Comparison of ENCODE assay signal across 8 mouse cellular contexts in the genomic region with DNA sequence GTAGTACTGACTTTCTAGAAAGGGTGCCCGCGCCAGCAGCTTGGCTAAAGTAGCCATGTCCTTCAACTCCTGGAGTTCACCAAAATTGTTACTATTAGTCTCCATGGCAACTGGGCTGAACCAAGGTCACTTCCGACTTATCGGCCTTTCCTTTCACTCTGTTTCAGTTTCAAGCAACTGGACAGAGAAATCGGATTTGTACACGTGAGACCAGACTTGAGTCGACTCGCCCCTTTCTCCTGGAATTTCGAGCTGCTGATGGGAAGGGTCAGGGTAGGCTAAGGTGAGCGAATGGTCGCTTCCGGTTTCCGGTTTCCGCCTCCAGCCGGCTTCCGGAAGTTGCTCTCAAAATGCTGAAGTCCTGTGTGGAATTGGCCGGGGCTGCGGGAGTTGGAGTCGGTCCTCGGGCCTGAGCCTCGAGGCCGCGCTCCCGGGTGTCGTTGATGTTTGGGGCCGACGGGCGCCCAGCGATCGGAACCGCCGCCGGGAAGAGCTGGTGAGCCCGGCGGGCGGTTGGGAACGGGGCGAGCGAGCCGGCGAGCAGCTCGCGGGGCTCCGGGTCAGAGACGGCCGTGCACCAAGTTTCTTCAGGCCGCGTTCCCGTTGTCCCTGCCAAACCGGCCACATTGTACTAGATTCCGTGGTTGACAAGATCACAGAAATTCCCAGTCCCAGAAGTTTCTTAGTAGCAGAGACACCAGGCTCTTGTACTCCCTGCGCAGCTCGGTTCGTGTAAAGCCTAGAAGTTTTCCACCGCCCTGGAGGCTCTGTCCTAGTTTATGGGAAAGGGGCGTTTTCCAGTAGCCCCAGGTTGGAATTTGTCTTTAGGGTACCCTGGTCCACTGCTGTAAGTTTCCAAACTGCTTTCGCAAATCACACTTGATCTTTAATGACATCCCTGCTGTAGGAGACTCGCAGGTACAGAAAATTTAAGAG. TPM values are rescaled to one million over a fixed set of nuclear protein-coding genes. Genes with fewer than 3 reads are reported as not detected.
DNase-seq lines count a peak whose midpoint lies in the region; ATAC-seq and TF ChIP-seq lines count a peak whose summit lies in the region.

A gene (minus strand): TSS at position 285 of the 936 bp plus-strand sequence.
A gene (plus strand): TSS at position 328 of the 936 bp plus-strand sequence.

- 0 out of 2 replicates have a peak, but pooled peaks cover 3% of the 10 kb centered on the region for H3K4me1 ChIP-seq in heart, embryonic 11.5 days (ENCODE audit: control insufficient read depth, insufficient read depth, low read length)
- peaks cover 11% of the 10 kb centered on the region; the same call in 1 of the 2 replicates for H3K4me1 ChIP-seq in kidney, embryonic 16.5 days (ENCODE audit: insufficient read depth, low read length)
- peaks cover 6% of the 10 kb centered on the region; the same call in 1 of the 2 replicates for H3K4me1 ChIP-seq in liver, embryonic 11.5 days (replicated peaks; ENCODE audit: control insufficient read depth, insufficient read depth, low read length)
- H3K4me1 ChIP-seq in stomach, embryonic 14.5 days (ENCODE audit: control insufficient read depth, insufficient read depth, low read length), result no peaks in the 10 kb centered on the region

- no peak for TF ChIP-seq CTCF in C2C12 (IDR thresholded peaks at IDR 0.05; ENCODE audit: control insufficient read depth, insufficient read depth, insufficient read length)

- no peaks in the 10 kb centered on the region for H3K9me3 ChIP-seq in heart, embryonic 11.5 days (replicated peaks; ENCODE audit: control insufficient read depth, low read length)
- no peaks in the 10 kb centered on the region for H3K9me3 ChIP-seq in kidney, embryonic 16.5 days (ENCODE audit: low read length)
- no peaks in the 10 kb centered on the region for H3K9me3 ChIP-seq in liver, embryonic 11.5 days (ENCODE audit: control insufficient read depth, low read length)
- H3K9me3 ChIP-seq in stomach, embryonic 14.5 days (ENCODE audit: control insufficient read depth, low read depth, low read length), result no peaks in the 10 kb centered on the region

- peak; percentile 98 for ATAC-seq in erythroblast, adult 5-6 weeks (replicated peaks; ENCODE audit: low FRiP score, poor library complexity, severe bottlenecking)
- peak; percentile 84 for ATAC-seq in heart, embryonic 11.5 days (replicated peaks; ENCODE audit: insufficient number of reproducible peaks, low FRiP score, low TSS enrichment)
- ATAC-seq in kidney, embryonic 16.5 days (ENCODE audit: low FRiP score, low TSS enrichment), result peak; percentile 91
- ATAC-seq in liver, embryonic 11.5 days (replicated peaks; ENCODE audit: low FRiP score), result peak; percentile 89
- peak; percentile 89 for ATAC-seq in stomach, embryonic 14.5 days (ENCODE audit: insufficient number of reproducible peaks, insufficient read depth, low FRiP score, low read depth)

- no peaks in the 10 kb centered on the region for H3K27me3 ChIP-seq in C2C12 (ENCODE audit: control insufficient read depth, insufficient read depth, insufficient read length)
- no peaks in the 10 kb centered on the region for H3K27me3 ChIP-seq in heart, embryonic 11.5 days (ENCODE audit: control insufficient read depth, insufficient read depth, low read length)
- no peaks in the 10 kb centered on the region for H3K27me3 ChIP-seq in kidney, embryonic 16.5 days (ENCODE audit: insufficient read depth, low read length)
- H3K27me3 ChIP-seq in liver, embryonic 11.5 days (replicated peaks; ENCODE audit: control insufficient read depth, insufficient read depth, low read length), result no peaks in the 10 kb centered on the region
- H3K27me3 ChIP-seq in stomach, embryonic 14.5 days (ENCODE audit: control insufficient read depth, insufficient read depth, low read length), result no peaks in the 10 kb centered on the region

- WGBS in heart, embryonic 11.5 days (ENCODE audit: insufficient replicate concordance), result 1% methylated on average over 58 of the region's 58 CpGs
- WGBS in kidney, embryonic 16.5 days, result under 1% methylated on average over 58 of the region's 58 CpGs
- 1% methylated on average over 58 of the region's 58 CpGs for WGBS in liver, embryonic 11.5 days
- under 1% methylated on average over 58 of the region's 58 CpGs for WGBS in stomach, embryonic 14.5 days

- H3K27ac ChIP-seq in heart, embryonic 11.5 days (ENCODE audit: low read depth, low read length), result peak within 1 kb of the TSS; percentile 84
- peak within 1 kb of the TSS; percentile 93 for H3K27ac ChIP-seq in kidney, embryonic 16.5 days (ENCODE audit: low read length)
- no peak within 1 kb of the TSS for H3K27ac ChIP-seq in liver, embryonic 11.5 days (ENCODE audit: low read depth, low read length)
- H3K27ac ChIP-seq in stomach, embryonic 14.5 days (ENCODE audit: low read length), result peak within 1 kb of the TSS; percentile 83

- no peaks in the 10 kb centered on the region for H3K36me3 ChIP-seq in C2C12 (ENCODE audit: control insufficient read depth, insufficient read depth)
- no peaks in the 10 kb centered on the region for H3K36me3 ChIP-seq in heart, embryonic 11.5 days (ENCODE audit: control insufficient read depth, insufficient read depth, low read length)
- H3K36me3 ChIP-seq in kidney, embryonic 16.5 days (ENCODE audit: insufficient read depth, low read length), result no peaks in the 10 kb centered on the region
- H3K36me3 ChIP-seq in liver, embryonic 11.5 days (ENCODE audit: control insufficient read depth, insufficient read depth, low read length), result no peaks in the 10 kb centered on the region
- no peaks in the 10 kb centered on the region for H3K36me3 ChIP-seq in stomach, embryonic 14.5 days (ENCODE audit: control insufficient read depth, insufficient read depth, low read length)

- peak within 1 kb of the TSS; percentile 76 for H3K4me3 ChIP-seq in C2C12 (ENCODE audit: insufficient read depth, poor library complexity, severe bottlenecking)
- peak within 1 kb of the TSS; percentile 92 for H3K4me3 ChIP-seq in heart, embryonic 11.5 days (ENCODE audit: low read depth, low read length)
- H3K4me3 ChIP-seq in kidney, embryonic 16.5 days (ENCODE audit: low read length), result peak within 1 kb of the TSS; percentile 78
- peak within 1 kb of the TSS; percentile 67 for H3K4me3 ChIP-seq in liver, embryonic 11.5 days (ENCODE audit: low read depth, low read length)
- H3K4me3 ChIP-seq in stomach, embryonic 14.5 days (ENCODE audit: low read depth, low read length), result peak within 1 kb of the TSS; percentile 92

- peaks cover 51% of the 10 kb centered on the region for H3K79me2 ChIP-seq in C2C12 (ENCODE audit: control insufficient read depth, insufficient read depth)

- H3ac ChIP-seq in C2C12 (ENCODE audit: control insufficient read depth, insufficient read length, low read depth), result peak within 1 kb of the TSS; percentile 97

- H3K79me3 ChIP-seq in C2C12 (ENCODE audit: low read depth), result peaks cover 28% of the 10 kb centered on the region

- peak; percentile 93 for DNase-seq in brain, adult 2 months (ENCODE audit: low read depth, low spot score)
- peak; percentile 87 for DNase-seq in liver, embryonic 11.5 days (ENCODE audit: low spot score)
- DNase-seq in naive thymus-derived CD4-positive, alpha-beta T cell, adult 2 months (ENCODE audit: low read depth), result peak; percentile 75

- H3K9ac ChIP-seq in heart, embryonic 11.5 days (ENCODE audit: low read depth, low read length), result peak within 1 kb of the TSS; percentile 91
- H3K9ac ChIP-seq in kidney, embryonic 16.5 days (replicated peaks; ENCODE audit: low read length), result peak within 1 kb of the TSS; percentile 89
- peak within 1 kb of the TSS; percentile 68 for H3K9ac ChIP-seq in liver, embryonic 11.5 days (ENCODE audit: low read depth, low read length)
- peak within 1 kb of the TSS; percentile 85 for H3K9ac ChIP-seq in stomach, embryonic 14.5 days (replicated peaks; ENCODE audit: low read depth, low read length)

- peak within 1 kb of the TSS; percentile 83 for H3K4me2 ChIP-seq in heart, embryonic 11.5 days
- peak within 1 kb of the TSS; percentile 87 for H3K4me2 ChIP-seq in kidney, embryonic 16.5 days (replicated peaks; ENCODE audit: low read depth, low read length)
- H3K4me2 ChIP-seq in liver, embryonic 11.5 days, result peak within 1 kb of the TSS; percentile 84
- H3K4me2 ChIP-seq in stomach, embryonic 14.5 days (replicated peaks; ENCODE audit: low read depth, low read length), result peak within 1 kb of the TSS; percentile 76

TF ChIP-seq in C2C12, 6 proteins besides CTCF, POLR2A, EP300 and RAD21:
- TF ChIP-seq USF1 (IDR thresholded peaks at IDR 0.05; ENCODE audit: low read depth), result no peak
- TF ChIP-seq MYOG (IDR thresholded peaks at IDR 0.05; ENCODE audit: control insufficient read depth, extremely low read depth, insufficient read length), result no peak
- no peak for TF ChIP-seq MAX (IDR thresholded peaks at IDR 0.05)
- TF ChIP-seq FOSL1 (IDR thresholded peaks at IDR 0.05; ENCODE audit: insufficient read depth, low read length, poor library complexity, severe bottlenecking), result no peak
- no peak for TF ChIP-seq CEBPB (IDR thresholded peaks at IDR 0.05; ENCODE audit: low read depth)
- TF ChIP-seq MYOD1 (IDR thresholded peaks at IDR 0.05; ENCODE audit: control insufficient read depth, insufficient read length, low read depth), result no peak

RNA-seq across cellular contexts. Expression of the first gene that starts in this region (rescaled TPM):
- polyA plus RNA-seq in C2C12 (2012; fragmentation: generic; extraction: Trizol), result 0.08 TPM
- not detected in 2 replicates for total RNA-seq in erythroblast, adult 5-6 weeks (2015; ENCODE audit: low replicate concordance)
- not detected in 2 replicates for total RNA-seq in erythroblast, adult 5-6 weeks (2017; ENCODE audit: low replicate concordance)
- 0.72 and 1.5 TPM in 2 replicates for polyA plus RNA-seq in heart, embryonic 11.5 days (2014; fragmentation: Nextera tagmentation; extraction: Ambion mirVana)
- polyA plus RNA-seq in kidney, embryonic 16.5 days (2015; fragmentation: Nextera tagmentation; extraction: Ambion mirVana), result 1.3 and 1.9 TPM in 2 replicates
- polyA plus RNA-seq in liver, embryonic 11.5 days (2014; fragmentation: Nextera tagmentation; extraction: Ambion mirVana), result 0.59 and 0.62 TPM in 2 replicates
- 0.61 and 0.84 TPM in 2 replicates for polyA plus RNA-seq in stomach, embryonic 14.5 days (2014; fragmentation: Nextera tagmentation; extraction: Ambion mirVana)

RNA-seq across cellular contexts. Expression of the second gene that starts in this region (rescaled TPM):
- 4.6 TPM for polyA plus RNA-seq in C2C12 (2012; fragmentation: generic; extraction: Trizol)
- total RNA-seq in erythroblast, adult 5-6 weeks (2015; ENCODE audit: low replicate concordance), result 2.3 and 3.1 TPM in 2 replicates
- total RNA-seq in erythroblast, adult 5-6 weeks (2017; ENCODE audit: low replicate concordance), result 5.0 and 8.6 TPM in 2 replicates
- 16.9 and 17.0 TPM in 2 replicates for polyA plus RNA-seq in heart, embryonic 11.5 days (2014; fragmentation: Nextera tagmentation; extraction: Ambion mirVana)
- polyA plus RNA-seq in kidney, embryonic 16.5 days (2015; fragmentation: Nextera tagmentation; extraction: Ambion mirVana), result 19.9 and 21.8 TPM in 2 replicates
- polyA plus RNA-seq in liver, embryonic 11.5 days (2014; fragmentation: Nextera tagmentation; extraction: Ambion mirVana), result 15.2 and 15.3 TPM in 2 replicates
- polyA plus RNA-seq in stomach, embryonic 14.5 days (2014; fragmentation: Nextera tagmentation; extraction: Ambion mirVana), result 22.7 and 23.5 TPM in 2 replicates
